Mouse (Mus musculus) MEL (cell line): ENCODE data around the gene Adprhl2. TPM values are rescaled to one million over a fixed set of nuclear protein-coding genes. Genes with fewer than 3 reads are reported as not detected.

Experiments used
- DNase-seq: peaks from one replicate; pipeline ENCODE4 v3.0.0; 2011; ENCODE audit warnings: low read depth, low spot score
- H3K27ac ChIP-seq: 2 replicates; pipeline ENCODE4 v1.5.1; 2012; ENCODE audit warnings: low read depth, mild to moderate bottlenecking, control low read depth, low read length, moderate library complexity; ENCODE audit not compliant: control insufficient read depth
- H3K27me3 ChIP-seq, 2 experiments: fragments of 150-350 bp in 1 of 2; sonication (generic) in 1 of 2; 2 replicates each; pipeline ENCODE4 v1.6.1; 2012; ENCODE audit warnings: low read length in 2 of 2, mild to moderate bottlenecking in 2 of 2, improper control_type of control experiment in 1 of 2, moderate library complexity in 1 of 2; ENCODE audit not compliant: insufficient read depth in 2 of 2, control insufficient read depth in 1 of 2
- H3K36me3 ChIP-seq, 2 experiments: 2 replicates each; pipeline ENCODE4 v1.6.1; 2012 to 2014; ENCODE audit warnings: low read length in 2 of 2, improper control_type of control experiment in 1 of 2, inconsistent platforms in 1 of 2, mild to moderate bottlenecking in 1 of 2; ENCODE audit not compliant: insufficient read depth in 2 of 2, control insufficient read depth in 1 of 2
- H3K4me1 ChIP-seq, 2 experiments: fragments of 150-350 bp in 1 of 2; sonication (generic) in 1 of 2; 2 replicates each; pipeline ENCODE4 v1.6.1; 2012; ENCODE audit warnings: low read length in 2 of 2, improper control_type of control experiment in 1 of 2, mild to moderate bottlenecking in 1 of 2; ENCODE audit not compliant: insufficient read depth in 2 of 2, control insufficient read depth in 1 of 2
- H3K4me3 ChIP-seq, 2 experiments: fragments of 150-350 bp in 1 of 2; sonication (generic) in 1 of 2; 2 replicates each; pipeline ENCODE4 v1.5.1; 2012; ENCODE audit warnings: low read depth in 2 of 2, low read length in 2 of 2, mild to moderate bottlenecking in 2 of 2, moderate library complexity in 2 of 2, control low read depth in 1 of 2, improper control_type of control experiment in 1 of 2; ENCODE audit not compliant: control insufficient read depth in 1 of 2, insufficient read depth in 1 of 2
- H3K79me2 ChIP-seq: 2 replicates; pipeline ENCODE4 v1.6.1; 2012; ENCODE audit warnings: mild to moderate bottlenecking, low read length, moderate library complexity; ENCODE audit not compliant: control insufficient read depth, poor library complexity, insufficient read depth
- H3K9ac ChIP-seq: 2 replicates; pipeline ENCODE4 v1.6.1; 2012; ENCODE audit warnings: low read depth, mild to moderate bottlenecking, control low read depth, low read length, moderate library complexity; ENCODE audit not compliant: control insufficient read depth, poor library complexity, severe bottlenecking
- H3K9me3 ChIP-seq: fragments of 150-350 bp; sonication (generic); replicated peaks from 2 replicates; pipeline ENCODE4 v1.6.1; 2012; ENCODE audit warnings: mild to moderate bottlenecking, low read length, improper control_type of control experiment, moderate library complexity; ENCODE audit not compliant: insufficient read depth
- BHLHE40 ChIP-seq: IDR thresholded peaks from 2 replicates; pipeline ENCODE4 v1.6.1; 2012; ENCODE audit warnings: low read depth, mild to moderate bottlenecking, inconsistent platforms, low read length, improper control_type of control experiment, borderline replicate concordance
- CHD1 ChIP-seq: IDR thresholded peaks from 2 replicates; pipeline ENCODE4 v1.6.1; 2012; ENCODE audit warnings: low read depth, mild to moderate bottlenecking, inconsistent platforms, low read length, improper control_type of control experiment
- CHD2 ChIP-seq: IDR thresholded peaks from 2 replicates; pipeline ENCODE4 v1.6.1; 2011; ENCODE audit warnings: low read length, improper control_type of control experiment
- CTCF ChIP-seq, 3 experiments: IDR thresholded peaks in 2 of 3; conservative IDR thresholded peaks in 1 of 3; 2 replicates each; pipeline ENCODE4 v1.5.1; 2011 to 2012; ENCODE audit warnings: low read length in 3 of 3, low read depth in 2 of 3, mild to moderate bottlenecking in 2 of 3, improper control_type of control experiment in 1 of 3, inconsistent platforms in 1 of 3, mixed read lengths in 1 of 3, moderate library complexity in 1 of 3; ENCODE audit not compliant: control insufficient read depth in 1 of 3, insufficient read depth in 1 of 3, poor library complexity in 1 of 3, severe bottlenecking in 1 of 3
- ELF1 ChIP-seq: IDR thresholded peaks from 2 replicates; pipeline ENCODE4 v1.6.1; 2014; ENCODE audit warnings: low read depth, mild to moderate bottlenecking, inconsistent platforms, low read length, improper control_type of control experiment, moderate library complexity
- GABPA ChIP-seq: IDR thresholded peaks from 2 replicates; pipeline ENCODE4 v1.6.1; 2012; ENCODE audit warnings: low read depth, mild to moderate bottlenecking, inconsistent platforms, low read length, improper control_type of control experiment, moderate library complexity
- MAFK ChIP-seq: IDR thresholded peaks from 2 replicates; pipeline ENCODE4 v1.6.1; 2011; ENCODE audit warnings: low read depth, mild to moderate bottlenecking, low read length, improper control_type of control experiment, borderline replicate concordance
- MXI1 ChIP-seq: IDR thresholded peaks from 2 replicates; pipeline ENCODE4 v1.6.1; 2011; ENCODE audit warnings: mild to moderate bottlenecking, low read depth, low read length, improper control_type of control experiment
- MYB ChIP-seq: IDR thresholded peaks from 2 replicates; pipeline ENCODE4 v1.6.1; 2011; ENCODE audit warnings: mild to moderate bottlenecking, low read depth, low read length, improper control_type of control experiment
- NRF1 ChIP-seq: IDR thresholded peaks from 2 replicates; pipeline ENCODE4 v1.6.1; 2014; ENCODE audit warnings: low read depth, mild to moderate bottlenecking, inconsistent platforms, low read length, improper control_type of control experiment, moderate library complexity; ENCODE audit not compliant: poor library complexity, insufficient read depth, severe bottlenecking
- POLR2A ChIP-seq, 2 experiments: IDR thresholded peaks; 2 replicates each; pipeline ENCODE4 v1.6.1; 2011 to 2012; ENCODE audit warnings: low read length in 2 of 2, mild to moderate bottlenecking in 2 of 2, control low read depth in 1 of 2, improper control_type of control experiment in 1 of 2, low read depth in 1 of 2, moderate library complexity in 1 of 2; ENCODE audit not compliant: control insufficient read depth in 1 of 2, insufficient read depth in 1 of 2, poor library complexity in 1 of 2
- POLR2AphosphoS2 ChIP-seq: IDR thresholded peaks from 2 replicates; pipeline ENCODE4 v1.6.1; 2011; ENCODE audit warnings: low read length, improper control_type of control experiment
- POLR2AphosphoS5 ChIP-seq: IDR thresholded peaks from 2 replicates; pipeline ENCODE4 v1.6.1; 2012; ENCODE audit warnings: low read depth, borderline replicate concordance, mild to moderate bottlenecking, inconsistent platforms, low read length, moderate library complexity, mixed read lengths
- RAD21 ChIP-seq: IDR thresholded peaks from 2 replicates; pipeline ENCODE4 v1.6.1; 2011; ENCODE audit warnings: mild to moderate bottlenecking, low read depth, low read length, improper control_type of control experiment
- SIN3A ChIP-seq: IDR thresholded peaks from 2 replicates; pipeline ENCODE4 v1.6.1; 2012; ENCODE audit warnings: low read length, improper control_type of control experiment, inconsistent platforms
- TAL1 ChIP-seq: IDR thresholded peaks from 2 replicates; pipeline ENCODE4 v1.6.1; 2012; ENCODE audit warnings: mild to moderate bottlenecking, inconsistent platforms, low read length, moderate library complexity, mixed read lengths
- TCF12 ChIP-seq: IDR thresholded peaks from 2 replicates; pipeline ENCODE4 v1.6.1; 2014; ENCODE audit warnings: low read depth, mild to moderate bottlenecking, inconsistent platforms, low read length, improper control_type of control experiment, moderate library complexity
- UBTF ChIP-seq: IDR thresholded peaks from 2 replicates; pipeline ENCODE4 v1.6.1; 2012; ENCODE audit warnings: low read depth, mild to moderate bottlenecking, inconsistent platforms, low read length, improper control_type of control experiment, moderate library complexity, borderline replicate concordance; ENCODE audit not compliant: insufficient read depth
- USF1 ChIP-seq: IDR thresholded peaks from 2 replicates; pipeline ENCODE4 v1.6.1; 2014; ENCODE audit warnings: low read depth, mild to moderate bottlenecking, inconsistent platforms, low read length, improper control_type of control experiment, moderate library complexity
- USF2 ChIP-seq, 2 experiments: IDR thresholded peaks; 2 replicates each; pipeline ENCODE4 v1.6.1; 2011 to 2012; ENCODE audit warnings: improper control_type of control experiment in 2 of 2, low read length in 2 of 2, borderline replicate concordance in 1 of 2, inconsistent platforms in 1 of 2, low read depth in 1 of 2, mild to moderate bottlenecking in 1 of 2; ENCODE audit not compliant: insufficient read depth in 1 of 2
- ZC3H11A ChIP-seq: IDR thresholded peaks from 2 replicates; pipeline ENCODE4 v1.6.1; 2012; ENCODE audit warnings: low read depth, mild to moderate bottlenecking, inconsistent platforms, low read length, improper control_type of control experiment
- ZKSCAN1 ChIP-seq: IDR thresholded peaks from 2 replicates; pipeline ENCODE4 v1.6.1; 2012; ENCODE audit warnings: low read depth, mild to moderate bottlenecking, inconsistent platforms, low read length, improper control_type of control experiment, moderate library complexity
- polyA plus RNA-seq, 2 experiments: library from polyadenylated mRNA; stranded (reverse) in 1 of 2; unstranded in 1 of 2; fragments of >175 nt in 1 of 2; fragments of >200 nt in 1 of 2; gene quantifications; 2 replicates each; pipeline versions ENCODE4 v1.2.1 to v1.2.4; 2012; ENCODE audit warnings: low replicate concordance in 2 of 2, low read depth in 1 of 2; ENCODE audit not compliant: insufficient read length in 2 of 2, insufficient read depth in 1 of 2, missing spikeins in 1 of 2
- total RNA-seq: library from RNA; depleted of rRNA; stranded (reverse); fragments of 300-350 nt; gene quantifications from 2 replicates; pipeline ENCODE4 v1.2.3, GENCODE M21; 2012

Gene Adprhl2
- total and polyA plus RNA-seq, 3 experiments = 53.7 to 62.0 TPM; not detected in 1

DNA sequence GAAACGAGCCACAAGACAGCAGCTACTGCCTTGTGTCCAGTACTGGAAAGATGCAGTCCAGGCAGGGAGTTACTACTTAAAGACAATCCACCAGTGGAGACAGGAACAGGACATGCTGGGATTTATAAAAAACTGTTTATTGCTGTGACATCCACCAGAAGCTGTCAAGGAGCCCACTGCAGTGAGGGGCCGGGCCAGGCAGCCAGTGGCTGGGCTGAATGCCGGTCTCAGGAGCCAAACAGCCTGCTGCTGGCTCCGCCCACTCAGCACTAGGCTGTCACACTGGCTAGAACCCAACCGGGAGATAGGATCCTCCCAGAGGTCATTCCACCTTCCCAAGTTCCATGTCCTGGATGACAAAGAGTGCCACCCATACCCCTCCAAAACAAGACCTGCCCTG, 5.6 kb downstream of the Adprhl2 start:
- Histone ChIP-seq H3K27ac (no peak overlapping the region), H3K4me3 (no peak overlapping the region), H3K4me1 (peaks cover 3 to 15% of the 10 kb centered on the region in 2 experiments; a peak in 2 of 4 replicates), H3K27me3 (no peaks in the 10 kb centered on the region), H3K9ac (no peak overlapping the region), H3K9me3 (no peaks in the 10 kb centered on the region), H3K79me2 (peaks cover 11% of the 10 kb centered on the region), H3K36me3 (peaks cover 0 to 8% of the 10 kb centered on the region in 2 experiments; a peak in 2 of 4 replicates)
- DNase-seq = no peak
- TF ChIP-seq POLR2AphosphoS5 = no peak
- TF ChIP-seq SIN3A = no peak

DNA sequence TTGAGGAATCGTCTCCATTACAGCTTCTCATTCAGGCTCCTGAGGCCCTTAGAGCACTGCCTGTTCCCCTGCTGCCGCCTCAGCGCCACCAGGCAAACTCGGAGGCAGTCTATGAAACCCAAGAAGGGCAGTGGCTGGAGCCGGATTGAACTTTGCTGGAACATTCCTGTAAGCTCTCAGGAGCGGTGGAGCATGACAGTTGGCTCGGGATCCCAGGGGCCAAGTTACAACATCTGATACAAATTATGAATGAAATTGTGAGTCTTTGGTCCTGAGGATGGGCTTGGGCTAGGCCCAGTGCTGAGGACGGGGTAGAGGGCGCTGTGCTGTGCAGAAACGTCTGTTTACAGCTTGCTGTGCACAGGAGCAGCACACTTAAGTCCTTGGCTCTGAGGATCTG, 7.1 kb downstream of the Adprhl2 start:
- Histone ChIP-seq H3K79me2 (no peaks in the 10 kb centered on the region), H3K27ac (no peak overlapping the region), H3K4me1 (peaks cover 0 to 9% of the 10 kb centered on the region in 2 experiments; a peak in 1 of 4 replicates), H3K36me3 (peaks cover 0 to 3% of the 10 kb centered on the region in 2 experiments; a peak in 2 of 4 replicates), H3K27me3 (no peaks in the 10 kb centered on the region), H3K9me3 (no peaks in the 10 kb centered on the region), H3K9ac (no peak overlapping the region), H3K4me3 (no peak overlapping the region)
- TF ChIP-seq CTCF (IDR thresholded peaks at IDR 0.05 in 2 of 3, conservative IDR thresholded peaks at IDR 0.05 in 1 of 3; ENCODE audit: control insufficient read depth in 1 of 3, insufficient read depth in 1 of 3, low read depth in 2 of 3, low read length in 3 of 3, poor library complexity in 1 of 3, severe bottlenecking in 1 of 3) = peak in 2 of 3 experiments; percentile 40 to 57; a peak in 5 of 6 replicates
- no peak for TF ChIP-seq CHD1
- DNase-seq = no peak

DNA sequence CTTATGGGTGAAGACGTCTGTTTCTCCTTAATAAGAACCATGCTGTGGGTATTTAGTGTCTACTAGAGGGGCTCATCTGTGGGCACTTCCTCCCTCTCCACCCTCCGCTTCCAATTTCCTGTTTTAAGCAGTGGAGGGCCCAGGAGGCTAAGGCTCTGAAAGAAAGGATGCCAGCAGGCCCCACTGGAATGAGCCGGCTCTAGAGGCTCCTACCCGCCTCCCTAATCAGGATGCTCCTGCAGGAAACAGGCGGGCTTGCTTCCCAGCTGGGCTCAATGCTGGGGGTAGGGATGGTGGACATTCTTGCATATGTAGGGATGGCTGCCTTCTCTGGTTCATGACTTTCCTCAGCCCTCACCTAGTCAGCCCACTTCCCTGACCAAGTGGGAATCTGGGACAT, 8.3 kb downstream of the Adprhl2 start:
- no peaks in the 10 kb centered on the region for H3K9me3 ChIP-seq
- H3K9ac ChIP-seq = no peak overlapping the region
- peaks cover 0 to 9% of the 10 kb centered on the region in 2 experiments; a peak in 1 of 4 replicates for H3K4me1 ChIP-seq
- peaks cover 0 to 3% of the 10 kb centered on the region in 2 experiments; a peak in 2 of 4 replicates for H3K36me3 ChIP-seq
- TF ChIP-seq ZC3H11A = no peak
- no peak for TF ChIP-seq SIN3A
- TF ChIP-seq GABPA = no peak
- TF ChIP-seq POLR2AphosphoS2 = no peak
- TF ChIP-seq ELF1 = no peak
- no peak for TF ChIP-seq MAFK
- TF ChIP-seq UBTF = no peak
- TF ChIP-seq MYB = no peak
- no peak for TF ChIP-seq POLR2A (IDR thresholded peaks at IDR 0.05; ENCODE audit: control insufficient read depth in 1 of 2, insufficient read depth in 1 of 2, low read depth in 1 of 2, low read length in 2 of 2, poor library complexity in 1 of 2)
- TF ChIP-seq MXI1 = no peak
- TF ChIP-seq NRF1 = no peak
- no peak for TF ChIP-seq USF2 (IDR thresholded peaks at IDR 0.05; ENCODE audit: borderline replicate concordance in 1 of 2, insufficient read depth in 1 of 2, low read depth in 1 of 2, low read length in 2 of 2)
- TF ChIP-seq ZKSCAN1 = no peak
- no peak for TF ChIP-seq CHD2
- TF ChIP-seq RAD21 = no peak
- no peak for TF ChIP-seq TCF12
- no peak for TF ChIP-seq TAL1
- no peak for TF ChIP-seq USF1
- TF ChIP-seq CHD1 = no peak
- no peak for TF ChIP-seq BHLHE40
- no peaks in the 10 kb centered on the region for H3K27me3 ChIP-seq
- H3K79me2 ChIP-seq = no peaks in the 10 kb centered on the region
- no peak overlapping the region for H3K4me3 ChIP-seq
- H3K27ac ChIP-seq = no peak overlapping the region
- no peak for DNase-seq
